Mouse (Mus musculus): Measurements from ENCODE around the gene Slc2a9. TPM values are rescaled to one million over a fixed set of nuclear protein-coding genes. Genes with fewer than 3 reads are reported as not detected.

Gene Slc2a9
- polyA plus RNA-seq, 1 experiment: 1.4 TPM

- H3K79me3 ChIP-seq (ENCODE audit: low read depth): no peaks in the 10 kb centered on the region
- TF ChIP-seq USF1 (IDR thresholded peaks at IDR 0.05; ENCODE audit: low read depth) (no peak), MYOD1 (IDR thresholded peaks at IDR 0.05; ENCODE audit: control insufficient read depth, insufficient read length, low read depth) (no peak), CEBPB (IDR thresholded peaks at IDR 0.05; ENCODE audit: low read depth) (no peak), FOSL1 (IDR thresholded peaks at IDR 0.05; ENCODE audit: insufficient read depth, low read length, poor library complexity, severe bottlenecking) (no peak), CTCF (IDR thresholded peaks at IDR 0.05; ENCODE audit: control insufficient read depth, insufficient read depth, insufficient read length) (no peak), MYOG (IDR thresholded peaks at IDR 0.05; ENCODE audit: control insufficient read depth, extremely low read depth, insufficient read length) (no peak), MAX (IDR thresholded peaks at IDR 0.05) (no peak)
- no peaks in the 10 kb centered on the region for H3K79me2 ChIP-seq (ENCODE audit: control insufficient read depth, insufficient read depth)
- no peak overlapping the region for H3K4me3 ChIP-seq (ENCODE audit: insufficient read depth, poor library complexity, severe bottlenecking)
- no peaks in the 10 kb centered on the region for H3K36me3 ChIP-seq (ENCODE audit: control insufficient read depth, insufficient read depth)
- H3K27me3 ChIP-seq (ENCODE audit: control insufficient read depth, insufficient read depth, insufficient read length): peaks cover 3% of the 10 kb centered on the region
- H3ac ChIP-seq (ENCODE audit: control insufficient read depth, insufficient read length, low read depth): no peak overlapping the region
Observed at GRCm38 (mm10) chr5:38477731-38478445, 25.1 kb downstream of the Slc2a9 start.

- no peak overlapping the region for H3ac ChIP-seq (ENCODE audit: control insufficient read depth, insufficient read length, low read depth)
Observed at GRCm38 (mm10) chr5:38476861-38477565, 25.9 kb downstream of the Slc2a9 start.

GRCm38 (mm10) chr5:38470881-38471280, 32.1 kb downstream of the Slc2a9 start:
- H3K79me2 ChIP-seq (ENCODE audit: control insufficient read depth, insufficient read depth): no peaks in the 10 kb centered on the region
- no peak overlapping the region for H3ac ChIP-seq (ENCODE audit: control insufficient read depth, insufficient read length, low read depth)
- H3K27me3 ChIP-seq (ENCODE audit: control insufficient read depth, insufficient read depth, insufficient read length): no peaks in the 10 kb centered on the region
- H3K79me3 ChIP-seq (ENCODE audit: low read depth): no peaks in the 10 kb centered on the region
- H3K4me3 ChIP-seq (ENCODE audit: insufficient read depth, poor library complexity, severe bottlenecking): no peak overlapping the region
- H3K36me3 ChIP-seq (ENCODE audit: control insufficient read depth, insufficient read depth): no peaks in the 10 kb centered on the region
- TF ChIP-seq MAX (IDR thresholded peaks at IDR 0.05) (no peak), CTCF (IDR thresholded peaks at IDR 0.05; ENCODE audit: control insufficient read depth, insufficient read depth, insufficient read length) (no peak)

More at GRCm38 (mm10) chr5:38476861-38477565, 25.9 kb downstream of the Slc2a9 start:
- no peaks in the 10 kb centered on the region for H3K27me3 ChIP-seq (ENCODE audit: control insufficient read depth, insufficient read depth, insufficient read length)
- TF ChIP-seq CTCF (IDR thresholded peaks at IDR 0.05; ENCODE audit: control insufficient read depth, insufficient read depth, insufficient read length) (peak; percentile 81), MYOD1 (IDR thresholded peaks at IDR 0.05; ENCODE audit: control insufficient read depth, insufficient read length, low read depth) (no peak)
- H3K4me3 ChIP-seq (ENCODE audit: insufficient read depth, poor library complexity, severe bottlenecking): no peak overlapping the region
- H3K79me2 ChIP-seq (ENCODE audit: control insufficient read depth, insufficient read depth): no peaks in the 10 kb centered on the region
- H3K79me3 ChIP-seq (ENCODE audit: low read depth): no peaks in the 10 kb centered on the region
- H3K36me3 ChIP-seq (ENCODE audit: control insufficient read depth, insufficient read depth): no peaks in the 10 kb centered on the region

- no peaks in the 10 kb centered on the region for H3K79me3 ChIP-seq (ENCODE audit: low read depth)
- TF ChIP-seq CTCF (IDR thresholded peaks at IDR 0.05; ENCODE audit: control insufficient read depth, insufficient read depth, insufficient read length) (peak; percentile 57), MYOG (IDR thresholded peaks at IDR 0.05; ENCODE audit: control insufficient read depth, extremely low read depth, insufficient read length) (no peak), CEBPB (IDR thresholded peaks at IDR 0.05; ENCODE audit: low read depth) (no peak), FOSL1 (IDR thresholded peaks at IDR 0.05; ENCODE audit: insufficient read depth, low read length, poor library complexity, severe bottlenecking) (no peak), MYOD1 (IDR thresholded peaks at IDR 0.05; ENCODE audit: control insufficient read depth, insufficient read length, low read depth) (no peak), MAX (IDR thresholded peaks at IDR 0.05) (no peak), USF1 (IDR thresholded peaks at IDR 0.05; ENCODE audit: low read depth) (no peak)
- no peak overlapping the region for H3ac ChIP-seq (ENCODE audit: control insufficient read depth, insufficient read length, low read depth)
- H3K27me3 ChIP-seq (ENCODE audit: control insufficient read depth, insufficient read depth, insufficient read length): no peaks in the 10 kb centered on the region
- H3K79me2 ChIP-seq (ENCODE audit: control insufficient read depth, insufficient read depth): no peaks in the 10 kb centered on the region
- no peak overlapping the region for H3K4me3 ChIP-seq (ENCODE audit: insufficient read depth, poor library complexity, severe bottlenecking)
- no peaks in the 10 kb centered on the region for H3K36me3 ChIP-seq (ENCODE audit: control insufficient read depth, insufficient read depth)
Observed at GRCm38 (mm10) chr5:38469891-38470578, 32.9 kb downstream of the Slc2a9 start.

GRCm38 (mm10) chr5:38466569-38467110, 36.3 kb downstream of the Slc2a9 start:
- H3K79me3 ChIP-seq (ENCODE audit: low read depth): no peaks in the 10 kb centered on the region
- H3K4me3 ChIP-seq (ENCODE audit: insufficient read depth, poor library complexity, severe bottlenecking): no peak overlapping the region
- H3ac ChIP-seq (ENCODE audit: control insufficient read depth, insufficient read length, low read depth): no peak overlapping the region
- no peaks in the 10 kb centered on the region for H3K27me3 ChIP-seq (ENCODE audit: control insufficient read depth, insufficient read depth, insufficient read length)
- H3K36me3 ChIP-seq (ENCODE audit: control insufficient read depth, insufficient read depth): no peaks in the 10 kb centered on the region
- no peak for TF ChIP-seq MYOG (IDR thresholded peaks at IDR 0.05; ENCODE audit: control insufficient read depth, extremely low read depth, insufficient read length)
- no peak for TF ChIP-seq MYOD1 (IDR thresholded peaks at IDR 0.05; ENCODE audit: control insufficient read depth, insufficient read length, low read depth)
- TF ChIP-seq USF1 (IDR thresholded peaks at IDR 0.05; ENCODE audit: low read depth): no peak
- no peaks in the 10 kb centered on the region for H3K79me2 ChIP-seq (ENCODE audit: control insufficient read depth, insufficient read depth)
